Mouse (Mus musculus): ENCODE data around the gene Wipf1.

DNA sequence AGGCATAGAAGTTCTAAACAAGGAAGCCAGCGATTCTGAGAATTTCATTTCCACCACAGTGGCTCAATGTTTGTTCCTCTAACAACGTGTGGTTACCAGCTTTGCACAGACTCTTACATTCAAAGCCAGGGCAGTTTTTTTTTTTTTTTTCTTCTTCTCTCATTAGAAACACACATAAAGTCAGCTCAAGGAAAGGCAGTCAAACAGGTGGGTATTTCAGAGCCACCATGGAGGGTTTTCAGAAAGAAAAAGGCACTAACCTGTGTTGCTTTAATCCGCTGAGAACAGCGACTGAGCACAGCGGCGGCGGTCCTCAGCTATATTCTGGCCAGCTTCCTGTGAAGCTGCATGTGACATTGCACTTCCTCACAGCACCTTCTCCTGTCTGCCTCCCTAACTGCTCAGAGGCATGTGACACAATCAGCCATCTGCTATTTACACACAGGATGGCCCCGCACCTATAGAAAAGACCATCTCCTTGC is 43.4 kb downstream of the Wipf1 start:
- TF ChIP-seq CTCF (IDR thresholded peaks at IDR 0.05; ENCODE audit: low read depth, low read length) (no peak), GATA1 (IDR thresholded peaks at IDR 0.05; ENCODE audit: borderline replicate concordance, low read length) (no peak), POLR2AphosphoS5 (IDR thresholded peaks at IDR 0.05; ENCODE audit: insufficient replicate concordance, low read depth, low read length) (no peak)

All from G1E (cell line).